Mouse (Mus musculus): ENCODE data around the gene Tnni3. TPM values are rescaled to one million over a fixed set of nuclear protein-coding genes. Genes with fewer than 3 reads are reported as not detected.
A peak's percentile ranks its signal among the peaks of the same experiment; 100 is the strongest.
"Not testable (repeated sequence)": the region's sequence is repeated elsewhere in the genome, so short reads cannot be mapped to it uniquely, and the experiment has no call there.

The Tnni3 gene
- polyA plus RNA-seq, 1 experiment from 2014 or later, result 2.5 TPM

GRCm38 (mm10) chr7:4536369-4536768, 12.3 kb upstream of the Tnni3 start:
- WGBS, result 80% methylated on average over 4 of the region's 4 CpGs
- Histone ChIP-seq H3K27ac (no peak overlapping the region), H3K9me3 (no peaks in the 10 kb centered on the region), H3K4me1 (replicated peaks) (peaks cover 15% of the 10 kb centered on the region), H3K4me3 (no peak overlapping the region), H3K36me3 (peaks cover 1% of the 10 kb centered on the region; the same call in 1 of the 2 replicates), H3K27me3 (ENCODE audit: insufficient read depth, poor library complexity, severe bottlenecking) (no peaks in the 10 kb centered on the region)
- DNase-seq (ENCODE audit: low spot score), result no peak

- Histone ChIP-seq H3K36me3 (no peaks in the 10 kb centered on the region), H3K27ac (peak within 1 kb of the TSS; percentile 67), H3K4me1 (replicated peaks) (peaks cover 23% of the 10 kb centered on the region), H3K4me3 (peak within 1 kb of the TSS; percentile 59), H3K9me3 (no peaks in the 10 kb centered on the region), H3K27me3 (ENCODE audit: insufficient read depth, poor library complexity, severe bottlenecking) (peaks cover 36% of the 10 kb centered on the region)
- DNase-seq (ENCODE audit: low spot score), result peak; percentile 89
- WGBS, result 3% methylated on average over 28 of the region's 28 CpGs
These were observed 8.1 kb upstream of the Tnni3 start, which contains the start of gene Dnaaf3 for GRCm38 (mm10) chr7:4532005-4532729. TSS of gene Dnaaf3 (minus strand) at chr7:4532453.

- not testable (repeated sequence) for H3K27ac ChIP-seq; H3K4me3 ChIP-seq; DNase-seq (ENCODE audit: low spot score); H3K36me3 ChIP-seq; H3K9me3 ChIP-seq
- peaks cover 38% of the 10 kb centered on the region for H3K4me1 ChIP-seq (replicated peaks)
- WGBS, result 47% methylated on average over 8 of the region's 8 CpGs
- peaks cover 41% of the 10 kb centered on the region for H3K27me3 ChIP-seq (ENCODE audit: insufficient read depth, poor library complexity, severe bottlenecking)
These were observed 6.1 kb upstream of the Tnni3 start for GRCm38 (mm10) chr7:4530166-4530565.

- H3K9me3 ChIP-seq, result no peaks in the 10 kb centered on the region
- WGBS, result 46% methylated on average over 18 of the region's 18 CpGs
- H3K36me3 ChIP-seq, result no peaks in the 10 kb centered on the region
- peak overlapping the region; percentile 85; the same call in 1 of the 2 replicates for H3K27ac ChIP-seq
- H3K27me3 ChIP-seq (ENCODE audit: insufficient read depth, poor library complexity, severe bottlenecking), result peaks cover 42% of the 10 kb centered on the region
- no peak for DNase-seq (ENCODE audit: low spot score)
- peak overlapping the region; percentile 50 for H3K4me3 ChIP-seq
- peaks cover 33% of the 10 kb centered on the region for H3K4me1 ChIP-seq (replicated peaks)
These were observed 3.3 kb upstream of the Tnni3 start for GRCm38 (mm10) chr7:4527302-4527689.

- peak overlapping the region; percentile 85 for H3K27ac ChIP-seq
- H3K4me3 ChIP-seq, result peak overlapping the region; percentile 50
- H3K9me3 ChIP-seq, result no peaks in the 10 kb centered on the region
- peak; percentile 92 for DNase-seq (ENCODE audit: low spot score)
- H3K4me1 ChIP-seq (replicated peaks), result peaks cover 27% of the 10 kb centered on the region
- no peaks in the 10 kb centered on the region for H3K36me3 ChIP-seq
- H3K27me3 ChIP-seq (ENCODE audit: insufficient read depth, poor library complexity, severe bottlenecking), result peaks cover 48% of the 10 kb centered on the region
- WGBS, result 20% methylated on average over 40 of the region's 40 CpGs
These were observed 2.6 kb upstream of the Tnni3 start for GRCm38 (mm10) chr7:4526341-4527301.

- peaks cover 46% of the 10 kb centered on the region for H3K27me3 ChIP-seq (ENCODE audit: insufficient read depth, poor library complexity, severe bottlenecking)
- DNase-seq (ENCODE audit: low spot score), result no peak
These were observed 561 bp downstream of the Tnni3 start for GRCm38 (mm10) chr7:4523205-4524130.

GRCm38 (mm10) chr7:4522292-4522691, 1.7 kb downstream of the Tnni3 start:
- DNase-seq (ENCODE audit: low spot score), result no peak
- WGBS, result 81% methylated on average over 6 of the region's 6 CpGs
- Histone ChIP-seq H3K9me3 (no peaks in the 10 kb centered on the region), H3K27ac (no peak overlapping the region), H3K27me3 (ENCODE audit: insufficient read depth, poor library complexity, severe bottlenecking) (peaks cover 34% of the 10 kb centered on the region), H3K36me3 (no peaks in the 10 kb centered on the region), H3K4me3 (no peak overlapping the region), H3K4me1 (replicated peaks) (peaks cover 31% of the 10 kb centered on the region)

More at GRCm38 (mm10) chr7:4523205-4524130, 561 bp downstream of the Tnni3 start:
- 90% methylated on average over 33 of the region's 33 CpGs for WGBS
- no peaks in the 10 kb centered on the region for H3K36me3 ChIP-seq
- H3K4me3 ChIP-seq, result no peak overlapping the region
- H3K27ac ChIP-seq, result no peak overlapping the region
- no peaks in the 10 kb centered on the region for H3K9me3 ChIP-seq
- peaks cover 37% of the 10 kb centered on the region for H3K4me1 ChIP-seq (replicated peaks)

GRCm38 (mm10) chr7:4521231-4522003, 2.6 kb downstream of the Tnni3 start:
- no peak for DNase-seq (ENCODE audit: low spot score)
- no peaks in the 10 kb centered on the region for H3K9me3 ChIP-seq
- peaks cover 26% of the 10 kb centered on the region for H3K4me1 ChIP-seq (replicated peaks)
- H3K27ac ChIP-seq, result no peak overlapping the region
- 33% methylated on average over 32 of the region's 32 CpGs for WGBS
- no peaks in the 10 kb centered on the region for H3K36me3 ChIP-seq
- H3K27me3 ChIP-seq (ENCODE audit: insufficient read depth, poor library complexity, severe bottlenecking), result peaks cover 27% of the 10 kb centered on the region
- H3K4me3 ChIP-seq, result peak overlapping the region; percentile 41

GRCm38 (mm10) chr7:4518487-4518886, 5.5 kb downstream of the Tnni3 start:
- Histone ChIP-seq H3K27me3 (ENCODE audit: insufficient read depth, poor library complexity, severe bottlenecking) (peaks cover 27% of the 10 kb centered on the region), H3K27ac (no peak overlapping the region), H3K36me3 (no peaks in the 10 kb centered on the region), H3K4me3 (no peak overlapping the region), H3K4me1 (replicated peaks) (peaks cover 35% of the 10 kb centered on the region), H3K9me3 (no peaks in the 10 kb centered on the region)
- WGBS, result 90% methylated on average over 1 of the region's 1 CpGs
- no peak for DNase-seq (ENCODE audit: low spot score)

- peak within 1 kb of the TSS; percentile 62 for H3K27ac ChIP-seq
- peak; percentile 42 for DNase-seq (ENCODE audit: low spot score)
- 21% methylated on average over 4 of the region's 4 CpGs for WGBS
These were observed 7.5 kb downstream of the Tnni3 start, which contains the start of gene Tnnt1 for GRCm38 (mm10) chr7:4516332-4517050. TSS of gene Tnnt1 (minus strand) at chr7:4516382.

GRCm38 (mm10) chr7:4515853-4516252, 8.2 kb downstream of the Tnni3 start:
- 67% methylated on average over 6 of the region's 6 CpGs for WGBS
- Histone ChIP-seq H3K4me3 (no peak overlapping the region), H3K4me1 (replicated peaks) (peaks cover 26% of the 10 kb centered on the region), H3K27ac (peak overlapping the region; percentile 62), H3K27me3 (ENCODE audit: insufficient read depth, poor library complexity, severe bottlenecking) (peaks cover 16% of the 10 kb centered on the region), H3K36me3 (no peaks in the 10 kb centered on the region), H3K9me3 (no peaks in the 10 kb centered on the region)
- no peak for DNase-seq (ENCODE audit: low spot score)

More at GRCm38 (mm10) chr7:4516332-4517050, 7.5 kb downstream of the Tnni3 start, which contains the start of gene Tnnt1:
- Histone ChIP-seq H3K4me1 (replicated peaks) (peaks cover 32% of the 10 kb centered on the region), H3K27me3 (ENCODE audit: insufficient read depth, poor library complexity, severe bottlenecking) (peaks cover 21% of the 10 kb centered on the region), H3K9me3 (no peaks in the 10 kb centered on the region), H3K4me3 (no peak within 1 kb of the TSS), H3K36me3 (no peaks in the 10 kb centered on the region)
